Mouse (Mus musculus): ENCODE data around the gene Unc45b.
"Not testable (repeated sequence)": the region's sequence is repeated elsewhere in the genome, so short reads cannot be mapped to it uniquely, and the experiment has no call there.

Unc45b gene

GRCm38 (mm10) chr11:82899720-82900119, 10.6 kb upstream of the Unc45b start:
- DNase-seq = no peak

- no peak for DNase-seq
Measured at GRCm38 (mm10) chr11:82901606-82902310, 8.6 kb upstream of the Unc45b start.

- no peak for DNase-seq
Measured at GRCm38 (mm10) chr11:82904952-82905351, 5.4 kb upstream of the Unc45b start.

- DNase-seq = no peak
Measured at GRCm38 (mm10) chr11:82905816-82906215, 4.5 kb upstream of the Unc45b start.

GRCm38 (mm10) chr11:82907651-82908607, 2.4 kb upstream of the Unc45b start, which contains the start of gene Nle1:
Gene Nle1, minus strand, starts transcription at chr11:82908411.
- DNase-seq = peak; percentile 99

- no peak for DNase-seq
Measured at GRCm38 (mm10) chr11:82908608-82908989, 1.8 kb upstream of the Unc45b start.

- no peak for DNase-seq
Measured at GRCm38 (mm10) chr11:82910679-82911389, 484 bp downstream of the Unc45b start.

GRCm38 (mm10) chr11:82914711-82915352, 4.5 kb downstream of the Unc45b start:
- peak; percentile 89 for DNase-seq

GRCm38 (mm10) chr11:82920768-82921167, 10.4 kb downstream of the Unc45b start:
- no peak for DNase-seq

GRCm38 (mm10) chr11:82921691-82922090, 11.3 kb downstream of the Unc45b start:
- no peak for DNase-seq

GRCm38 (mm10) chr11:82923910-82924309, 13.6 kb downstream of the Unc45b start:
- not testable (repeated sequence) for DNase-seq

- DNase-seq = no peak
Measured at GRCm38 (mm10) chr11:82928897-82929632, 18.7 kb downstream of the Unc45b start.

- DNase-seq = no peak
Measured at GRCm38 (mm10) chr11:82929633-82929950, 19.2 kb downstream of the Unc45b start.

- not testable (repeated sequence) for DNase-seq
Measured at GRCm38 (mm10) chr11:82930391-82930955, 20.1 kb downstream of the Unc45b start.

- DNase-seq = not testable (repeated sequence)
Measured at GRCm38 (mm10) chr11:82931161-82931560, 20.8 kb downstream of the Unc45b start.

GRCm38 (mm10) chr11:82931671-82932450, 21.5 kb downstream of the Unc45b start:
- DNase-seq = not testable (repeated sequence)

- no peak for DNase-seq
Measured at GRCm38 (mm10) chr11:82933186-82933585, 22.8 kb downstream of the Unc45b start.

- DNase-seq = peak; percentile 60
Measured at GRCm38 (mm10) chr11:82943336-82943735, 33.0 kb downstream of the Unc45b start.

GRCm38 (mm10) chr11:82945636-82946035, 35.3 kb downstream of the Unc45b start:
- no peak for DNase-seq

GRCm38 (mm10) chr11:82947457-82947856, 37.1 kb downstream of the Unc45b start:
- peak; percentile 55 for DNase-seq

- no peak for DNase-seq
Measured at GRCm38 (mm10) chr11:82949036-82949435, 38.7 kb downstream of the Unc45b start.

All from thymus, postnatal 4 days (tissue).